Mouse (Mus musculus) liver, adult 2 months (tissue): ENCODE data around the gene Tesk2. TPM values are rescaled to one million over a fixed set of nuclear protein-coding genes. Genes with fewer than 3 reads are reported as not detected.
A peak's percentile ranks its signal among the peaks of the same experiment; 100 is the strongest.

ENCODE experiments used
- DNase-seq: peaks from one replicate; pipeline ENCODE4 v3.0.0-alpha.2; 2011; ENCODE audit warnings: low read depth, low spot score; ENCODE audit errors: extremely low read depth
- H3K27ac ChIP-seq: fragments of 200-500 bp; replicated peaks from 2 replicates; pipeline ENCODE4 v1.5.1; 2012; ENCODE audit warnings: low read depth, mild to moderate bottlenecking, control low read depth, inconsistent platforms, low read length; ENCODE audit not compliant: insufficient read depth
- H3K27me3 ChIP-seq: fragments of 200-500 bp; 2 replicates; pipeline ENCODE4 v1.6.1; 2012; ENCODE audit warnings: mild to moderate bottlenecking, moderate library complexity, low read length, inconsistent platforms; ENCODE audit not compliant: control insufficient read depth, insufficient read depth
- H3K36me3 ChIP-seq: fragments of 200-500 bp; 2 replicates; pipeline ENCODE4 v1.6.1; 2012; ENCODE audit warnings: low read length, inconsistent platforms; ENCODE audit not compliant: control insufficient read depth, insufficient read depth
- H3K4me1 ChIP-seq: fragments of 200-500 bp; 2 replicates; pipeline ENCODE4 v1.6.1; 2011; ENCODE audit warnings: low read length; ENCODE audit not compliant: control insufficient read depth, insufficient read depth
- H3K4me3 ChIP-seq: fragments of 200-500 bp; 2 replicates; pipeline ENCODE4 v1.5.1; 2011; ENCODE audit warnings: low read depth, mild to moderate bottlenecking, control low read depth, low read length, moderate library complexity; ENCODE audit not compliant: insufficient read depth
- H3K79me2 ChIP-seq: fragments of 200-500 bp; 2 replicates; pipeline ENCODE4 v1.6.1; 2012; ENCODE audit warnings: inconsistent platforms, mild to moderate bottlenecking, low read length, moderate library complexity; ENCODE audit not compliant: control insufficient read depth, insufficient read depth
- H3K9ac ChIP-seq: fragments of 200-500 bp; 2 replicates; pipeline ENCODE4 v1.6.1; 2012; ENCODE audit warnings: low read depth, mild to moderate bottlenecking, control low read depth, inconsistent platforms, low read length
- CTCF ChIP-seq: fragments of 200-500 bp; IDR thresholded peaks from 2 replicates; pipeline ENCODE4 v1.5.1; 2011; ENCODE audit warnings: low read depth, low read length, control low read depth
- POLR2A ChIP-seq: fragments of 200-500 bp; IDR thresholded peaks from 2 replicates; pipeline ENCODE4 v1.6.1; 2011; ENCODE audit warnings: low read length, control low read depth; ENCODE audit not compliant: insufficient read depth; ENCODE audit errors: extremely low read depth
- whole genome bisulfite sequencing: fragments of 180-500 bp; shearing (Covaris S2); methylation state at CpG from one replicate; pipeline ENCODE4 v1.1.7; 2018; 5-methylcytosine and 5-hydroxymethylcytosine counted together
- polyA plus RNA-seq: library from polyadenylated mRNA; depleted of rRNA; stranded (reverse); fragments of >200 nt; gene quantifications from 2 replicates; pipeline ENCODE4 v1.2.3, GENCODE M21; 2012
- total RNA-seq: library from RNA; depleted of rRNA; stranded (reverse); fragments of >200 nt; gene quantifications from 2 replicates; pipeline ENCODE4 v1.2.3, GENCODE M21; 2014

Gene Tesk2
- total and polyA plus RNA-seq, 2 experiments: 7.8 to 11.5 TPM

GRCm38 (mm10) chr4:116683957-116684356, 36.8 kb upstream of the Tesk2 start:
- H3K4me3 ChIP-seq: no peak overlapping the region
- peaks cover 19% of the 10 kb centered on the region for H3K36me3 ChIP-seq
- peak; percentile 76 for DNase-seq
- 31% methylated on average over 4 of the region's 4 CpGs for WGBS
- no peaks in the 10 kb centered on the region for H3K27me3 ChIP-seq
- H3K4me1 ChIP-seq: peaks cover 16% of the 10 kb centered on the region
- TF ChIP-seq POLR2A: no peak
- TF ChIP-seq CTCF: no peak
- peaks cover 13% of the 10 kb centered on the region; the same call in 1 of the 2 replicates for H3K79me2 ChIP-seq
- H3K9ac ChIP-seq: no peak overlapping the region
- peak overlapping the region; percentile 96 for H3K27ac ChIP-seq

GRCm38 (mm10) chr4:116684665-116685064, 36.1 kb upstream of the Tesk2 start:
- no peak for DNase-seq
- Histone ChIP-seq H3K4me1 (peaks cover 19% of the 10 kb centered on the region), H3K36me3 (peaks cover 26% of the 10 kb centered on the region), H3K9ac (peak overlapping the region; percentile 67), H3K79me2 (peaks cover 15% of the 10 kb centered on the region; the same call in 1 of the 2 replicates), H3K27ac (peak overlapping the region; percentile 96), H3K27me3 (no peaks in the 10 kb centered on the region), H3K4me3 (peak overlapping the region; percentile 72; the same call in 1 of the 2 replicates)
- no peak for TF ChIP-seq POLR2A
- no peak for TF ChIP-seq CTCF
- WGBS: 35% methylated on average over 2 of the region's 2 CpGs

- H3K27ac ChIP-seq: peak within 1 kb of the TSS; percentile 96
- WGBS: under 1% methylated on average over 56 of the region's 56 CpGs
- peaks cover 22% of the 10 kb centered on the region for H3K4me1 ChIP-seq
- no peaks in the 10 kb centered on the region for H3K27me3 ChIP-seq
- peak within 1 kb of the TSS; percentile 72 for H3K4me3 ChIP-seq
- H3K36me3 ChIP-seq: peaks cover 30% of the 10 kb centered on the region
- DNase-seq: peak; percentile 75
- H3K9ac ChIP-seq: peak within 1 kb of the TSS; percentile 79
- H3K79me2 ChIP-seq: peaks cover 17% of the 10 kb centered on the region; the same call in 1 of the 2 replicates
- peak; percentile 99 for TF ChIP-seq POLR2A
- peak; percentile 83 for TF ChIP-seq CTCF
Measured at GRCm38 (mm10) chr4:116685402-116686061, 35.2 kb upstream of the Tesk2 start, which contains the start of gene Prdx1. TSS of gene Prdx1 (plus strand) at chr4:116685544.

GRCm38 (mm10) chr4:116687041-116687440, 33.7 kb upstream of the Tesk2 start:
- Histone ChIP-seq H3K9ac (peak overlapping the region; percentile 15), H3K36me3 (peaks cover 43% of the 10 kb centered on the region), H3K27ac (no peak overlapping the region), H3K27me3 (no peaks in the 10 kb centered on the region), H3K4me1 (peaks cover 30% of the 10 kb centered on the region), H3K79me2 (peaks cover 21% of the 10 kb centered on the region; the same call in 1 of the 2 replicates), H3K4me3 (peak overlapping the region; percentile 72; the same call in 1 of the 2 replicates)
- TF ChIP-seq POLR2A (no peak), CTCF (no peak)
- no peak for DNase-seq
- WGBS: 0% methylated on average over 1 of the region's 1 CpGs

GRCm38 (mm10) chr4:116689309-116689876, 31.4 kb upstream of the Tesk2 start:
- Histone ChIP-seq H3K27me3 (no peaks in the 10 kb centered on the region), H3K4me1 (peaks cover 32% of the 10 kb centered on the region), H3K9ac (no peak overlapping the region), H3K79me2 (peaks cover 21% of the 10 kb centered on the region; the same call in 1 of the 2 replicates), H3K4me3 (peak overlapping the region; percentile 20; the same call in 1 of the 2 replicates), H3K36me3 (peaks cover 66% of the 10 kb centered on the region), H3K27ac (peak overlapping the region; percentile 33; the same call in 1 of the 2 replicates)
- peak; percentile 76 for DNase-seq
- WGBS: 32% methylated on average over 4 of the region's 4 CpGs
- TF ChIP-seq POLR2A: no peak
- no peak for TF ChIP-seq CTCF

GRCm38 (mm10) chr4:116692146-116692545, 28.6 kb upstream of the Tesk2 start:
- no peak for TF ChIP-seq CTCF
- no peak for TF ChIP-seq POLR2A
- DNase-seq: peak; percentile 61
- Histone ChIP-seq H3K36me3 (peaks cover 87% of the 10 kb centered on the region), H3K9ac (no peak overlapping the region), H3K79me2 (peaks cover 9% of the 10 kb centered on the region; the same call in 1 of the 2 replicates), H3K4me3 (no peak overlapping the region), H3K27ac (no peak overlapping the region), H3K27me3 (no peaks in the 10 kb centered on the region), H3K4me1 (peaks cover 35% of the 10 kb centered on the region)
- 55% methylated on average over 2 of the region's 2 CpGs for WGBS
